Mouse (Mus musculus) T-cell, adult 2 months (primary cell): ENCODE data around the gene Ube2e1.
"Not testable (repeated sequence)": the region's sequence is repeated elsewhere in the genome, so short reads cannot be mapped to it uniquely, and the experiment has no call there.

Experiments used
- DNase-seq: peaks from one replicate; pipeline ENCODE4 v3.0.0; 2022; ENCODE audit warnings: low spot score

The Ube2e1 gene

GRCm38 (mm10) chr14:18317457-18318411 lies 13.9 kb downstream of the Ube2e1 start:
- no peak for DNase-seq

- no peak for DNase-seq
These were observed 27.5 kb downstream of the Ube2e1 start for GRCm38 (mm10) chr14:18304165-18304564.

GRCm38 (mm10) chr14:18303262-18303661 lies 28.4 kb downstream of the Ube2e1 start:
- DNase-seq: no peak

- no peak for DNase-seq
These were observed 28.9 kb downstream of the Ube2e1 start for GRCm38 (mm10) chr14:18302750-18303149.

GRCm38 (mm10) chr14:18301591-18301990 lies 30.1 kb downstream of the Ube2e1 start:
- peak; percentile 45 for DNase-seq

GRCm38 (mm10) chr14:18300676-18301075 lies 31.0 kb downstream of the Ube2e1 start:
- DNase-seq: no peak

GRCm38 (mm10) chr14:18298874-18299273 lies 32.8 kb downstream of the Ube2e1 start:
- peak; percentile 6 for DNase-seq

- DNase-seq: no peak
These were observed 34.2 kb downstream of the Ube2e1 start for GRCm38 (mm10) chr14:18297441-18297840.

GRCm38 (mm10) chr14:18292578-18292977 lies 39.1 kb downstream of the Ube2e1 start:
- no peak for DNase-seq

GRCm38 (mm10) chr14:18292111-18292510 lies 39.5 kb downstream of the Ube2e1 start:
- DNase-seq: no peak

- no peak for DNase-seq
These were observed 44.3 kb downstream of the Ube2e1 start for GRCm38 (mm10) chr14:18287391-18287790.

GRCm38 (mm10) chr14:18286441-18286840 lies 45.2 kb downstream of the Ube2e1 start:
- no peak for DNase-seq

GRCm38 (mm10) chr14:18285476-18285875 lies 46.2 kb downstream of the Ube2e1 start:
- no peak for DNase-seq

- DNase-seq: no peak
These were observed 47.1 kb downstream of the Ube2e1 start for GRCm38 (mm10) chr14:18284581-18284980.

GRCm38 (mm10) chr14:18280375-18280774 lies 51.3 kb downstream of the Ube2e1 start:
- no peak for DNase-seq

GRCm38 (mm10) chr14:18274526-18274925 lies 57.1 kb downstream of the Ube2e1 start:
- no peak for DNase-seq

GRCm38 (mm10) chr14:18271666-18272065 lies 60.0 kb downstream of the Ube2e1 start:
- DNase-seq: no peak

GRCm38 (mm10) chr14:18270529-18271441 lies 60.9 kb downstream of the Ube2e1 start, which contains the start of the genes Nkiras1 and Rpl15:
Nkiras1 (plus strand) TSS chr14:18271136.
Rpl15 (minus strand) TSS chr14:18271391.
- DNase-seq: peak; percentile 98

GRCm38 (mm10) chr14:18269947-18270528 lies 61.6 kb downstream of the Ube2e1 start:
- DNase-seq: not testable (repeated sequence)

- DNase-seq: no peak
These were observed 68.2 kb downstream of the Ube2e1 start for GRCm38 (mm10) chr14:18263427-18263826.

GRCm38 (mm10) chr14:18261203-18261602 lies 70.5 kb downstream of the Ube2e1 start:
- no peak for DNase-seq

- no peak for DNase-seq
These were observed 89.0 kb downstream of the Ube2e1 start for GRCm38 (mm10) chr14:18242638-18243130.
